Mouse (Mus musculus): ENCODE data around the gene Prcc. TPM values are rescaled to one million over a fixed set of nuclear protein-coding genes. Genes with fewer than 3 reads are reported as not detected.

Prcc gene
- polyA plus RNA-seq, 1 experiment from 2014 or later, result 16.0 TPM

DNA sequence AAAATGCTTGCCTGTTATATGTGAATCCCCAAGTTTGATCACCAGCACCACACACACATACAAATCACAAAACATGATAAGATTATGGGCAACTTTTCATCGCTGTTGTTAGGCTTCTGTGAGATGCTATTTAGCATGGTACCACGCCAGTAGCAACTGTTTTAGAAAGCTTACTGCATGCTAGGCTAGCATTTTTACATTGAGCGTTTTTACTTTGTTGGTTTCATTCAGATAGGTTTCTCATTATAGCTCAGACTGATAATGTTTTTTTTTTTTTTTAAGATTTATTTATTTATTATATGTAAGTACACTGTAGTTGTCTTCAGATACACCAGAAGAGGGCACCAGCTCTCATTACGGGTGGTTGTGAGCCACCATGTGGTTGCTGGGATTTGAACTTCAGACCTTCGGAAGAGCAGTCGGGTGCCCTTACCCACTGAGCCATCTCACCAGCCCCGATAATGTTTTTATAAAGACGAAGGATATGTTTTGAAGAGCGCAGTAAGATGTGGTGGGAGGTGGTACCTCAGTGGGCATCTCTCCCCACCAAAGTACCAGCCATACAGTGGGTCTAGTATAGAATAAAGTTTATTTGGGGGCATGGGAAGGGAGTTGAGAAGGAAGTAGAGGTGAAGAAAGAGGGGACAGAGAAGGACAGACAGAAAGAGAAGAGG is 35.0 kb upstream of the Prcc start:
- Histone ChIP-seq H3K4me3 (ENCODE audit: low read depth, low read length) (peak overlapping the region; percentile 60), H3K36me3 (ENCODE audit: control insufficient read depth, insufficient read depth, low read length) (peaks cover 41% of the 10 kb centered on the region), H3K27me3 (ENCODE audit: control insufficient read depth, insufficient read depth, low read length) (no peaks in the 10 kb centered on the region), H3K27ac (ENCODE audit: low read depth, low read length) (no peak overlapping the region), H3K9ac (replicated peaks; ENCODE audit: low read depth, low read length) (peak overlapping the region; percentile 33), H3K4me2 (ENCODE audit: low read depth, low read length) (peak overlapping the region; percentile 84), H3K9me3 (ENCODE audit: control insufficient read depth, low read length) (no peaks in the 10 kb centered on the region), H3K4me1 (ENCODE audit: control insufficient read depth, insufficient read depth, low read length) (peaks cover 5% of the 10 kb centered on the region; the same call in 1 of the 2 replicates)
- WGBS, result 70% methylated on average over 9 of the region's 9 CpGs
- no peak for ATAC-seq (ENCODE audit: low read depth)

DNA sequence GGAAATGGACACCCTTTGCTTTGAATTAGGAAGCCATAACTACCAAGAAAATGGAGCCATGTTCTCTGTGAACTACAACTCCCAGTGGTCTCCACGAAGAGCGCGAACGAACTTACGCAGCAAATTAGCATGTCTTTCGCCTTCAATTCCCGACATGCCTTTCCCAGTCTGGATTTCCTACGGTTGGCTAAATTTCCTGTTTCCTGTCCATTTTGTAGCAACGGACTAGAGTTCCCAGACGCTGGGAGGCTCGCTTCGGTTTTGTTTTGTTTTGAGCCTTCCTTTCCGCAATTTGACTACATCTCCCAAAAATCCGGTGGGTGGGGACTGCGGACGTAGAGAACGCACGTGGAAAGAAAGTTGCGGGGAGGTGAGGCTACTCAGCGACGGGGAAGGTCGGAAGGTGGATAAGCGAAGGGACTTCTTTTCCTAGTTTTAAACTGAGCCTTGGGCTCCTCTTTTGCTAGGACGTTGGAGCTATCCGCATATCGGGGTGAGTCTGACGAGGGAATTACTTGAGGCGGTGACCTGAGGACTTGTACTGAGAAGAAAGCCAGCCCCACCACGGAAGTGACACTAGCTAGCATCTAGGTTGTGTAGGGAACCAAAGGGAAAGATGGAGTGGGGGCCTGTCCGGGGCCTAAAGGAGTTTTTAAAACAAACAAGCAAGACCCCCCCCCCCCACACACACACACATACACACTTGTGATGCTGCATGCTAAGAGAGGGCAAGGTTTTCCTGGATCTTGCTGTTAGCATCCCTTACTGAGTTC is 34.1 kb upstream of the Prcc start, which contains the start of gene Mrpl24:
TSS of gene Mrpl24 (plus strand) at position 171 of the 773 bp plus-strand sequence.
- H3K4me3 ChIP-seq (ENCODE audit: low read depth, low read length), result peak within 1 kb of the TSS; percentile 60
- H3K4me1 ChIP-seq (ENCODE audit: control insufficient read depth, insufficient read depth, low read length), result peaks cover 5% of the 10 kb centered on the region; the same call in 1 of the 2 replicates
- peaks cover 38% of the 10 kb centered on the region for H3K36me3 ChIP-seq (ENCODE audit: control insufficient read depth, insufficient read depth, low read length)
- peak within 1 kb of the TSS; percentile 84 for H3K4me2 ChIP-seq (ENCODE audit: low read depth, low read length)
- H3K27me3 ChIP-seq (ENCODE audit: control insufficient read depth, insufficient read depth, low read length), result no peaks in the 10 kb centered on the region
- peak; percentile 86 for ATAC-seq (ENCODE audit: low read depth)
- H3K27ac ChIP-seq (ENCODE audit: low read depth, low read length), result peak within 1 kb of the TSS; percentile 63; the same call in 1 of the 2 replicates
- WGBS, result under 1% methylated on average over 30 of the region's 30 CpGs
- H3K9ac ChIP-seq (replicated peaks; ENCODE audit: low read depth, low read length), result peak within 1 kb of the TSS; percentile 33
- H3K9me3 ChIP-seq (ENCODE audit: control insufficient read depth, low read length), result no peaks in the 10 kb centered on the region

DNA sequence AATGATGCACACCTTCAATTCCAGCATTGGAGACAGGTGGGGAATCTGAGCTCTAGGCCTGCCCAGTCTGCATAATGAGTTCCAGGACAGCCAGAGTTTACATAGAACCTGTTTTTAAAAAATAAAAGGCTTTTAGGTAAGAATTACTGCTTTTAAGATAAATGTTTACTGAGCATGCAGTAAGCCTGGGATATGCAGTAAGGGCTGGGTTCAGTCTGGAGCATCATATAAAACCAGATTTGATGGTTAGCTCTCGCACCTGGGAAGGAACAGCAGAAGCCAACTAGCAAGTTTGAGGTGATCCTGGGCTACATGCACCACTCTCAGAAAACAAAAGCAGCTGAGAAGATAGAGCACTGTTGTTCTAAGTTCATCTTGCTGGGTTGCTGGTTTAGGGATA is 33.1 kb upstream of the Prcc start:
- ATAC-seq (ENCODE audit: low read depth), result no peak
- H3K4me2 ChIP-seq (ENCODE audit: low read depth, low read length), result peak overlapping the region; percentile 84; the same call in 1 of the 2 replicates
- H3K4me1 ChIP-seq (ENCODE audit: control insufficient read depth, insufficient read depth, low read length), result peaks cover 5% of the 10 kb centered on the region; the same call in 1 of the 2 replicates
- H3K4me3 ChIP-seq (ENCODE audit: low read depth, low read length), result 0 out of 2 replicates have a peak overlapping the region, but pooled peaks have one; percentile 60
- H3K27ac ChIP-seq (ENCODE audit: low read depth, low read length), result no peak overlapping the region
- peaks cover 30% of the 10 kb centered on the region for H3K36me3 ChIP-seq (ENCODE audit: control insufficient read depth, insufficient read depth, low read length)
- H3K9ac ChIP-seq (replicated peaks; ENCODE audit: low read depth, low read length), result no peak overlapping the region
- WGBS, result 100% methylated on average over 1 of the region's 1 CpGs
- no peaks in the 10 kb centered on the region for H3K27me3 ChIP-seq (ENCODE audit: control insufficient read depth, insufficient read depth, low read length)
- H3K9me3 ChIP-seq (ENCODE audit: control insufficient read depth, low read length), result no peaks in the 10 kb centered on the region

DNA sequence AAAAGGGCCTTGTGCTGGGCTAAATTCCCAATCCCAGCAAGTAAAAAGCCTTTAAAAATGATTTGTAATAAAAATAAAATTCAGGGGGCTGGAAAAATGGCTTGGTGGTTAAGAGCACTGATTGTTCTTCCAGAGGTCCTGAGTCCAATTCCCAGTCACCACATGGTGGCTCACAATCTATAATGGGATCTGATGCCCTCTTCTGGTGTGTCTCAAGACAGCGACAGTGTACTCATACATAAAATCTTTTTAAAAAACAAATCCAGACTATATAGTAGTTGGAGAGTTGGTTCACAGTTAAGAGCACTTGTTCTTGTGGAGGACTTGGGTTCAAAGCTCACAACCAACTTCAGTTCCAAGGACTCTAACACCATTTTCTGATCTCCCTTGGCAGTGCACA is 31.6 kb upstream of the Prcc start:
- Histone ChIP-seq H3K9me3 (ENCODE audit: control insufficient read depth, low read length) (no peaks in the 10 kb centered on the region), H3K27me3 (ENCODE audit: control insufficient read depth, insufficient read depth, low read length) (no peaks in the 10 kb centered on the region), H3K4me2 (ENCODE audit: low read depth, low read length) (no peak overlapping the region), H3K36me3 (ENCODE audit: control insufficient read depth, insufficient read depth, low read length) (peaks cover 15% of the 10 kb centered on the region), H3K27ac (ENCODE audit: low read depth, low read length) (no peak overlapping the region), H3K9ac (replicated peaks; ENCODE audit: low read depth, low read length) (no peak overlapping the region), H3K4me3 (ENCODE audit: low read depth, low read length) (no peak overlapping the region), H3K4me1 (ENCODE audit: control insufficient read depth, insufficient read depth, low read length) (peaks cover 5% of the 10 kb centered on the region; the same call in 1 of the 2 replicates)
- WGBS, result 90% methylated on average over 1 of the region's 1 CpGs
- ATAC-seq (ENCODE audit: low read depth), result no peak

DNA sequence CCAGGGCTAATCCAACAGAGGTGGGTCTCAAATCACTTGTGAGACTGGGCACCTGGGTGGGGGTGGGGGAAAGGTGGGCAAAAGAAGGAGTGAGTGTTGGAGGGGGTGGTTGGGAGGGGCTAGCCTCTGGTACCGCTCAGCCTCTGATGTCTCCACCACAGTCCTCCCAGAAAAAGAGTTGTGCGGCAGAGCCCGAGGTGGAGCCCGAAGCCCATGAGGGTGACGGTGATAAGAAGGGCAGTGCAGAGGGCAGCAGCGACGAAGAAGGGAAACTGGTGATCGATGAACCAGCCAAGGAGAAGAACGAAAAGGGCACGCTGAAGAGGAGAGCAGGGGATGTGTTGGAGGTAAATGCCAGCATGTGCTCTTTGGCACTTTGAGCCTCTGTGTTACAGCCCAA is 28.5 kb upstream of the Prcc start:
- no peak overlapping the region for H3K4me2 ChIP-seq (ENCODE audit: low read depth, low read length)
- WGBS, result 96% methylated on average over 10 of the region's 10 CpGs
- H3K4me1 ChIP-seq (ENCODE audit: control insufficient read depth, insufficient read depth, low read length), result peaks cover 14% of the 10 kb centered on the region
- no peaks in the 10 kb centered on the region for H3K27me3 ChIP-seq (ENCODE audit: control insufficient read depth, insufficient read depth, low read length)
- H3K27ac ChIP-seq (ENCODE audit: low read depth, low read length), result no peak overlapping the region
- H3K9me3 ChIP-seq (ENCODE audit: control insufficient read depth, low read length), result no peaks in the 10 kb centered on the region
- no peak overlapping the region for H3K4me3 ChIP-seq (ENCODE audit: low read depth, low read length)
- H3K36me3 ChIP-seq (ENCODE audit: control insufficient read depth, insufficient read depth, low read length), result peaks cover 14% of the 10 kb centered on the region
- no peak for ATAC-seq (ENCODE audit: low read depth)
- H3K9ac ChIP-seq (replicated peaks; ENCODE audit: low read depth, low read length), result no peak overlapping the region

DNA sequence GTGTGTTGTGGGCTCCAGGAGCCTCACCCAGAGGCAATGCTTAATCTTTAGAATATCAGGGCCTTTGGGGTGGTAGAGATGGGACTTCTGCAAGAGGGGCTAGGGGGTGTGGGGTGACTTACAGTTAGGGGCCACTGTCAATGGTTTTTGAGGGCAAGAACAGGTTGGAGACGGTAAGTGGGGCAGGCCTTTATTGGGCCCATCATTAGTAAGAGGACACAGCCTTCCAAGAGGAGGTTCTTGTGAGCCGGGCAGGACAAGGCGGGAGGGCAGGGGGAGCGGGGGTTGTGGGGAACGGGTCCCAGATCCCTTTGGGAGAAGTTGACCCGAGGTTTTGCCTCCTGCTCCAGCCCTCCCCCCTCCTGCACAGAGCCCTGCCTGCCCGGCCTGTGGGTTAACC is 28.1 kb upstream of the Prcc start:
- H3K27ac ChIP-seq (ENCODE audit: low read depth, low read length), result no peak overlapping the region
- peaks cover 15% of the 10 kb centered on the region for H3K4me1 ChIP-seq (ENCODE audit: control insufficient read depth, insufficient read depth, low read length)
- 92% methylated on average over 7 of the region's 7 CpGs for WGBS
- H3K9me3 ChIP-seq (ENCODE audit: control insufficient read depth, low read length), result no peaks in the 10 kb centered on the region
- no peak for ATAC-seq (ENCODE audit: low read depth)
- peaks cover 14% of the 10 kb centered on the region for H3K36me3 ChIP-seq (ENCODE audit: control insufficient read depth, insufficient read depth, low read length)
- H3K4me3 ChIP-seq (ENCODE audit: low read depth, low read length), result no peak overlapping the region
- H3K27me3 ChIP-seq (ENCODE audit: control insufficient read depth, insufficient read depth, low read length), result no peaks in the 10 kb centered on the region
- H3K9ac ChIP-seq (replicated peaks; ENCODE audit: low read depth, low read length), result no peak overlapping the region
- no peak overlapping the region for H3K4me2 ChIP-seq (ENCODE audit: low read depth, low read length)

DNA sequence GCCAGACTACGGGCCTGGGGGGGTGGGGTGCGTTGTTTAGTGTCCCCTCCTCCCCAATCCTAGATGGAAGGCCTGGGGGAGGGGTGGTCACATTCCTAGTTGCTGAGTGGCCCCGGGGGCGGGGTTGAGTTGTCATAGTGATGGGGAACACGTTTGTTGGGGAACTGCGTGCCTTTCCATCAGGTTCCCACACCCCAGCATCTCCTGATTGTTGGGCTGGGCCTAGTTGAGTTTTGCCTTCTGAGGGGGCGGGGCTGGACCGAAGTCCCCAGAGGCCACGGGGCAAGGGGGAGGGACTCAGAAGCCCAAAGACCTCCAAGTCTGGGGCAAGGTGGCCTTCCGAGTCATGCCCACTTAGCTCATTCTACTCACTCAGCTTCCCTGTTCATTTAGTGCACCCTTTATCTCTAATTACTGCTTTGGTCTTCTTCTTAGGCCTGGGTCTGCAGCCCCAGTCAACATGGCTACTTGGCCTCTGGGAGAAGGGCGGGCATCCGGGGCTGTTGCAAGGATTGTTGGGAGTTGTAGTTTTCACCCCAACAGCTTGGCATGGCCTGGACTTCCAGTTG is 25.2 kb upstream of the Prcc start:
- H3K27ac ChIP-seq (ENCODE audit: low read depth, low read length), result peak overlapping the region; percentile 67
- H3K27me3 ChIP-seq (ENCODE audit: control insufficient read depth, insufficient read depth, low read length), result peaks cover 3% of the 10 kb centered on the region; the same call in 1 of the 2 replicates
- peak; percentile 25; the same call in 1 of the 2 replicates for ATAC-seq (ENCODE audit: low read depth)
- no peaks in the 10 kb centered on the region for H3K9me3 ChIP-seq (ENCODE audit: control insufficient read depth, low read length)
- peak overlapping the region; percentile 32 for H3K9ac ChIP-seq (replicated peaks; ENCODE audit: low read depth, low read length)
- peaks cover 5% of the 10 kb centered on the region; the same call in 1 of the 2 replicates for H3K36me3 ChIP-seq (ENCODE audit: control insufficient read depth, insufficient read depth, low read length)
- peak overlapping the region; percentile 62 for H3K4me2 ChIP-seq (ENCODE audit: low read depth, low read length)
- WGBS, result 5% methylated on average over 12 of the region's 12 CpGs
- peak overlapping the region; percentile 27 for H3K4me3 ChIP-seq (ENCODE audit: low read depth, low read length)
- peaks cover 29% of the 10 kb centered on the region for H3K4me1 ChIP-seq (ENCODE audit: control insufficient read depth, insufficient read depth, low read length)

DNA sequence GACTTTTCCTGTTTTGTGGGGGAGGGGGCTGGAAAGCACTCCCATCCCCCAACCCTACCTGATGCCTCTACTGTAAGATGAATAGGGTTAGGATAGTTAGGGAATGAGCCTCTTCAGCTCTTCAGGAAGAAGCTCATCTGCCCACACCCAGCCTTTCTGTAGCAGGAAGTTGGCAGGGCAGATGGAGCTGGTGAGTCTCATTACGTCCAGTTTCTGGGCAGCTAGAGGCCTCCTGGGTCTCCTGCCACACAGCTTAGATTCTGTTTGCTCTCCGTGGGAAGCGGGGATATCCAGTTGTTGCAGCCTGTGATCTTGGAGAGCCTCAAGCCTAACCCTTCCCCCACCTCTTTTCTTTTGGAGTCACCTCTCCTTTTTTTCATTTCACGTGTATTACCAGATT is 24.5 kb upstream of the Prcc start:
- Histone ChIP-seq H3K9me3 (ENCODE audit: control insufficient read depth, low read length) (no peaks in the 10 kb centered on the region), H3K27ac (ENCODE audit: low read depth, low read length) (peak overlapping the region; percentile 67), H3K4me1 (ENCODE audit: control insufficient read depth, insufficient read depth, low read length) (peaks cover 29% of the 10 kb centered on the region), H3K4me2 (ENCODE audit: low read depth, low read length) (peak overlapping the region; percentile 62), H3K9ac (replicated peaks; ENCODE audit: low read depth, low read length) (peak overlapping the region; percentile 32; the same call in 1 of the 2 replicates), H3K27me3 (ENCODE audit: control insufficient read depth, insufficient read depth, low read length) (peaks cover 3% of the 10 kb centered on the region; the same call in 1 of the 2 replicates), H3K4me3 (ENCODE audit: low read depth, low read length) (no peak overlapping the region; the same call in 1 of the 2 replicates), H3K36me3 (ENCODE audit: control insufficient read depth, insufficient read depth, low read length) (no peaks in the 10 kb centered on the region)
- ATAC-seq (ENCODE audit: low read depth), result no peak
- 5% methylated on average over 4 of the region's 4 CpGs for WGBS

All from neural tube, embryonic 14.5 days (tissue).